Mouse (Mus musculus): ENCODE results near the gene Wnt11.

DNA sequence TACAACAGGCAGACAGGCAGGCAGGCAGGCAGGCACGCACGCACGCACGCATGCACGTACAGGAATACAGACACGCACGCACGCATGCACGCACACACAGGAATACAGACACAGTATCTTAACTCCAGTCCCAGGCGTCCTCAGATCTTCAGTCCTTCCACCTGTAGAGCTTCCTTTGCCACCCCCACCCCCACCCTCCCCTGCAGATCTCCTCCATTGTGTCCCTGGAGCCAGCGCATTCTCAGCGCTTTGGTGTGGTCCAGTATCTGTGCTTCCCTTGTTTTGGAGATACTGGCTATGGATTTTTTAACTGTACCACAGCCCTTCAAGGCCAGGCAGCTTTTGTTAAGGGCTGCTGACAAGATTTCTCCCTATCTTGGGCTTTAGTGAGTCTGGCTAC lies 38.4 kb downstream of the Wnt11 start:
- no peak for TF ChIP-seq CTCF (IDR thresholded peaks at IDR 0.05; ENCODE audit: borderline replicate concordance, extremely low read depth, insufficient read depth, insufficient read length)
- TF ChIP-seq POLR2A (IDR thresholded peaks at IDR 0.05; ENCODE audit: borderline replicate concordance, extremely low read depth, insufficient read depth, insufficient read length, poor library complexity, severe bottlenecking): no peak
